Mouse (Mus musculus) neural tube, embryonic 12.5 days (tissue): Measurements from ENCODE around the gene Sptb. TPM values are rescaled to one million over a fixed set of nuclear protein-coding genes. Genes with fewer than 3 reads are reported as not detected.

ENCODE experiments used
- ATAC-seq: fragments of 200-750 bp; cut with Nextera tagmentation; 2 replicates; pipeline ENCODE4 v1.8.0; 2017; ENCODE audit warnings: low read depth, mild to moderate bottlenecking, moderate TSS enrichment, moderate library complexity; ENCODE audit not compliant: low FRiP score
- H3K27ac ChIP-seq: fragments of 300-500 bp; sonication (generic); 2 replicates; pipeline ENCODE4 v1.5.1; 2016
- H3K27me3 ChIP-seq: fragments of 300-500 bp; sonication (generic); replicated peaks from 2 replicates; pipeline ENCODE4 v1.6.1; 2016; ENCODE audit warnings: mild to moderate bottlenecking
- H3K36me3 ChIP-seq: fragments of 300-500 bp; sonication (generic); 2 replicates; pipeline ENCODE4 v1.6.1; 2016; ENCODE audit warnings: mild to moderate bottlenecking
- H3K4me1 ChIP-seq: fragments of 300-500 bp; sonication (generic); 2 replicates; pipeline ENCODE4 v1.6.1; 2016
- H3K4me2 ChIP-seq: fragments of 300-500 bp; sonication (generic); replicated peaks from 2 replicates; pipeline ENCODE4 v1.6.1; 2016; ENCODE audit warnings: mild to moderate bottlenecking
- H3K4me3 ChIP-seq: fragments of 300-500 bp; sonication (generic); 2 replicates; pipeline ENCODE4 v1.5.1; 2016
- H3K9ac ChIP-seq: fragments of 300-500 bp; sonication (generic); 2 replicates; pipeline ENCODE4 v1.6.1; 2016; ENCODE audit warnings: mild to moderate bottlenecking
- H3K9me3 ChIP-seq: fragments of 300-500 bp; sonication (generic); 2 replicates; pipeline ENCODE4 v1.6.1; 2016; ENCODE audit warnings: mild to moderate bottlenecking
- WGBS: fragments of 180-500 bp; shearing (Covaris S2); methylation state at CpG from one replicate; pipeline ENCODE4 v1.1.7; 2016; 5-methylcytosine and 5-hydroxymethylcytosine counted together
- polyA plus RNA-seq: library from polyadenylated mRNA; unstranded; fragments of >200 nt; fragmentation: Nextera tagmentation; extraction: Ambion mirVana; gene quantifications from 2 replicates; pipeline ENCODE4 v1.2.1, GENCODE M21; 2016

Gene Sptb
- polyA plus RNA-seq, 1 experiment from 2014 or later: 2.9 TPM

- Histone ChIP-seq H3K36me3 (no peaks in the 10 kb centered on the region), H3K4me1 (0 out of 2 replicates have a peak, but pooled peaks cover 4% of the 10 kb centered on the region), H3K9ac (no peak overlapping the region), H3K27me3 (no peaks in the 10 kb centered on the region), H3K4me2 (no peak overlapping the region), H3K9me3 (no peaks in the 10 kb centered on the region), H3K27ac (no peak overlapping the region), H3K4me3 (no peak overlapping the region)
- ATAC-seq: no peak
- 79% methylated on average over 3 of the region's 3 CpGs for WGBS
Observed at GRCm38 (mm10) chr12:76582139-76582538, 128.2 kb downstream of the Sptb start.

GRCm38 (mm10) chr12:76579806-76580205 is 130.5 kb downstream of the Sptb start:
- ATAC-seq: no peak
- WGBS: 78% methylated on average over 1 of the region's 1 CpGs

DNA sequence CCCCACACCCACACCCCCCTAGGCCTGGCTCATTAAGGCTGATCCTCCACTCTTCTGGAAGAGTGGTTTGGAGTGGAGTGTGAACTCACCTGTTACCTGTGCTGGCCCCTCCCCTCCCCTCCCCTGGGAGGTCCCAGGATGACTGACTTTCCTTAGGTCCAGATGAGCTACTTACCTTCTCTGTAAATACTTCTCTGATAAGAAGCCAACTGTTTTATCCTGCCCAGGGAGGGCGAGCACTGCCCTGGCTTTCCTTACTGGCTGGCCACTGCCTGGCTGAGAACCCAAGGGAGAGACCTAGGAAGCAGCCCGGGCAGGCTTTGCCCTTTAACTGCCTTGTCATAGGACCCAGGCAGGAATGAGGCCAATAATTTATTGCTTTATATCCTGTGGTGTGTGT is 131.9 kb downstream of the Sptb start:
- H3K4me3 ChIP-seq: no peak overlapping the region
- H3K27me3 ChIP-seq: no peaks in the 10 kb centered on the region
- 82% methylated on average over 2 of the region's 2 CpGs for WGBS
- ATAC-seq: no peak
- no peak overlapping the region for H3K27ac ChIP-seq
- H3K9ac ChIP-seq: no peak overlapping the region
- no peaks in the 10 kb centered on the region for H3K36me3 ChIP-seq
- 0 out of 2 replicates have a peak, but pooled peaks cover 4% of the 10 kb centered on the region for H3K4me1 ChIP-seq
- H3K9me3 ChIP-seq: no peaks in the 10 kb centered on the region
- no peak overlapping the region for H3K4me2 ChIP-seq

More at GRCm38 (mm10) chr12:76579806-76580205, 130.5 kb downstream of the Sptb start:
- Histone ChIP-seq H3K27ac (no peak overlapping the region), H3K4me2 (no peak overlapping the region), H3K9ac (no peak overlapping the region), H3K27me3 (no peaks in the 10 kb centered on the region), H3K4me1 (0 out of 2 replicates have a peak, but pooled peaks cover 4% of the 10 kb centered on the region), H3K4me3 (no peak overlapping the region), H3K36me3 (no peaks in the 10 kb centered on the region), H3K9me3 (no peaks in the 10 kb centered on the region)

DNA sequence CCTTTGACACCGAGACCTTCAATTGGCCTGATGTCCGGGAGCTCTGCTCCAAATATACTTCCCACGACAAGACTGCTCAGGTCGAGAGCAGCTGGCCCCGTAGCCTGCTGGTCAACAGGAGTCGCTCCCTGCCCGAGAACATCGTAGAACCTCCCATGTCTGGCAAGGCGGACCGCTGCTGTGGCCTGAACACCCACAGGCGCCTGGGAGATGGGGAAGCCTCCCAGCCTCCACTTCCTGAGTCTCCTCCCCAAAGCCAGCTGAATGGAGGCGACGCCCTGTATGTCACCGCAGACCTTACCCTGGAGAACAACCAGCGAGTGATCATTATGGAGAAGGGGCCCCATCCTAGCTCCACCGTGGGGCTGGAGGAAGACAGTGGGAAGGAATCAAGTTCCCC is 132.5 kb downstream of the Sptb start:
- Histone ChIP-seq H3K4me1 (no peaks in the 10 kb centered on the region), H3K27me3 (no peaks in the 10 kb centered on the region), H3K9ac (no peak overlapping the region), H3K36me3 (no peaks in the 10 kb centered on the region), H3K9me3 (no peaks in the 10 kb centered on the region), H3K27ac (no peak overlapping the region), H3K4me2 (no peak overlapping the region), H3K4me3 (no peak overlapping the region)
- no peak for ATAC-seq
- WGBS: 95% methylated on average over 16 of the region's 16 CpGs

DNA sequence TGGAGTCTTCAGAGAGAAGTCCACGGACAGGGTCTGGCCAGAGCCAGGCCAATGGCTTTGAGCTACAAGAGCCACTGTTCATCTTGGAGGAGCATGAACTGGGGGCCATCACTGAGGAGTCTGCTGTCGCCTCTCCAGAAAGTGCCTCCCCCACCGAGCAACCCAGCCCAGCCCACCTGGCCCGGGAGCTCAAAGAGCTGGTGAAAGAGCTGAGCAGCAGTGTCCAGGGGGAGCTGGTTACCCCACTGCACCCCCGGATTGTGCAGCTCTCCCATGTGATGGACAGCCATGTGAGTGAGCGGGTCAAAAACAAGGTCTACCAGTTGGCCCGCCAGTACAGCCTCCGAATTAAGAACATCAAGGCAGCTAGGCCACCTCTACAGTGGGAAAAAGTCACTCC is 133.5 kb downstream of the Sptb start:
- Histone ChIP-seq H3K27me3 (no peaks in the 10 kb centered on the region), H3K9me3 (no peaks in the 10 kb centered on the region), H3K9ac (no peak overlapping the region), H3K36me3 (no peaks in the 10 kb centered on the region), H3K4me2 (no peak overlapping the region), H3K4me3 (no peak overlapping the region), H3K27ac (no peak overlapping the region), H3K4me1 (no peaks in the 10 kb centered on the region)
- no peak for ATAC-seq
- WGBS: 95% methylated on average over 8 of the region's 8 CpGs

DNA sequence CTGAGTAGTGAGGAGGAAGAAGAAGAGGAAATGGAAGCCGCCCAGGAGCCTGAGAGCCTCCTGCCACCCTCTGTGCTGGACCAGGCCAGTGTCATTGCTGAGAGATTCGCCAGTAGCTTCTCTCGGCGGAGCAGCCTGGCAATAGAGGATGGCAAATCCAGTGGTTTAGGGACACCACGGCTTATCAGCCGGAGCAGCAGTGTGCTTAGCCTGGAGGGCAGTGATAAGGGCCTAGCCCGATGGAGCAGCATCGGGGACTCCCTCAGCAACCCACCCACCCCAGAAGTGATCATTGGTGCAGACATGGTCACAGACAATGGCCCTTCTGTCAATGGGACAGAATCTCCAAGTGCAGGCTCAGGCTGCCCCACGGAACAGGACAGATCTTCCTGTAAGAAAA is 134.3 kb downstream of the Sptb start:
- no peak overlapping the region for H3K4me3 ChIP-seq
- WGBS: 91% methylated on average over 9 of the region's 9 CpGs
- H3K4me1 ChIP-seq: no peaks in the 10 kb centered on the region; the same call in 1 of the 2 replicates
- no peaks in the 10 kb centered on the region for H3K27me3 ChIP-seq
- H3K27ac ChIP-seq: no peak overlapping the region
- ATAC-seq: no peak
- no peak overlapping the region for H3K9ac ChIP-seq
- no peaks in the 10 kb centered on the region for H3K9me3 ChIP-seq
- H3K4me2 ChIP-seq: no peak overlapping the region
- H3K36me3 ChIP-seq: no peaks in the 10 kb centered on the region

GRCm38 (mm10) chr12:76574815-76575214 is 135.5 kb downstream of the Sptb start:
- Histone ChIP-seq H3K27ac (no peak overlapping the region), H3K36me3 (no peaks in the 10 kb centered on the region), H3K4me3 (no peak overlapping the region), H3K9me3 (no peaks in the 10 kb centered on the region), H3K4me1 (no peaks in the 10 kb centered on the region; the same call in 1 of the 2 replicates), H3K9ac (no peak overlapping the region), H3K27me3 (no peaks in the 10 kb centered on the region), H3K4me2 (no peak overlapping the region)
- WGBS: 94% methylated on average over 6 of the region's 6 CpGs
- no peak for ATAC-seq

DNA sequence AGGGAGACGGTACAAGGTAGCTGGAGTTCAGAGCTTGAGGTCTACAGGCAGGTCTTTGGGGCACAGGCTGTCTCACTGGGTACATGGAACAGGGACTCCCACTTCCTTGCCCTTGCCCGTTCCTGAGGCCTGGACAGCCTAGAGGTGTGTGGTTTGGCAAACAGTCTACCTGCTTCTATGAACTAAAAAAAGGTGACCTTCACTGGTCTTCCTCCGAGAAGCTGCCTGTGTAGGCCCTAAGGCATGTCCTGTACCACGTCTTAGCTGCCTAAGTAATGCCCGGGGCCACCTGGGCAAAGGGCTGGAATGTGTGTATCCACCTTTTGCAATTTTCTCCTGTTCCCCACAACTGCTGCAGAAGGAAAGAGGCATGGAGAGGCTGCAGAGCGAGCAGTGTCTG is 137.0 kb downstream of the Sptb start:
- no peaks in the 10 kb centered on the region for H3K9me3 ChIP-seq
- H3K36me3 ChIP-seq: no peaks in the 10 kb centered on the region
- no peak overlapping the region for H3K4me3 ChIP-seq
- no peak overlapping the region for H3K4me2 ChIP-seq
- H3K4me1 ChIP-seq: no peaks in the 10 kb centered on the region; the same call in 1 of the 2 replicates
- 93% methylated on average over 6 of the region's 6 CpGs for WGBS
- no peak for ATAC-seq
- no peaks in the 10 kb centered on the region for H3K27me3 ChIP-seq
- H3K9ac ChIP-seq: no peak overlapping the region
- H3K27ac ChIP-seq: no peak overlapping the region

- Histone ChIP-seq H3K27ac (no peak overlapping the region), H3K9me3 (no peaks in the 10 kb centered on the region), H3K4me2 (no peak overlapping the region), H3K4me1 (no peaks in the 10 kb centered on the region; the same call in 1 of the 2 replicates), H3K4me3 (no peak overlapping the region), H3K27me3 (no peaks in the 10 kb centered on the region), H3K36me3 (no peaks in the 10 kb centered on the region), H3K9ac (no peak overlapping the region)
- WGBS: 78% methylated on average over 27 of the region's 27 CpGs
- ATAC-seq: no peak
Observed at GRCm38 (mm10) chr12:76572261-76573251, 137.8 kb downstream of the Sptb start.

GRCm38 (mm10) chr12:76571266-76571665 is 139.1 kb downstream of the Sptb start:
- Histone ChIP-seq H3K9me3 (no peaks in the 10 kb centered on the region), H3K4me2 (no peak overlapping the region), H3K9ac (no peak overlapping the region), H3K4me3 (no peak overlapping the region), H3K36me3 (no peaks in the 10 kb centered on the region), H3K4me1 (no peaks in the 10 kb centered on the region; the same call in 1 of the 2 replicates), H3K27ac (no peak overlapping the region), H3K27me3 (no peaks in the 10 kb centered on the region)
- no peak for ATAC-seq
- WGBS: 81% methylated on average over 10 of the region's 10 CpGs

GRCm38 (mm10) chr12:76570221-76570940 is 140.0 kb downstream of the Sptb start:
- no peaks in the 10 kb centered on the region; the same call in 1 of the 2 replicates for H3K4me1 ChIP-seq
- no peak overlapping the region for H3K4me2 ChIP-seq
- no peak overlapping the region for H3K27ac ChIP-seq
- whole genome bisulfite sequencing: 71% methylated on average over 9 of the region's 9 CpGs
- H3K9ac ChIP-seq: no peak overlapping the region
- H3K27me3 ChIP-seq: no peaks in the 10 kb centered on the region
- no peaks in the 10 kb centered on the region for H3K9me3 ChIP-seq
- no peak overlapping the region for H3K4me3 ChIP-seq
- H3K36me3 ChIP-seq: no peaks in the 10 kb centered on the region
- ATAC-seq: no peak

GRCm38 (mm10) chr12:76566284-76566683 is 144.1 kb downstream of the Sptb start:
- ATAC-seq: no peak
- H3K27ac ChIP-seq: no peak overlapping the region
- no peaks in the 10 kb centered on the region for H3K9me3 ChIP-seq
- no peak overlapping the region for H3K4me2 ChIP-seq
- no peaks in the 10 kb centered on the region for H3K27me3 ChIP-seq
- H3K4me3 ChIP-seq: no peak overlapping the region
- 93% methylated on average over 10 of the region's 10 CpGs for WGBS
- H3K9ac ChIP-seq: no peak overlapping the region
- H3K4me1 ChIP-seq: no peaks in the 10 kb centered on the region; the same call in 1 of the 2 replicates
- no peaks in the 10 kb centered on the region for H3K36me3 ChIP-seq
